Mouse (Mus musculus): ENCODE measurements around the gene Tmem132d. TPM values are rescaled to one million over a fixed set of nuclear protein-coding genes. Genes with fewer than 3 reads are reported as not detected.

Gene Tmem132d
- polyA plus RNA-seq, 1 experiment: not detected

DNA sequence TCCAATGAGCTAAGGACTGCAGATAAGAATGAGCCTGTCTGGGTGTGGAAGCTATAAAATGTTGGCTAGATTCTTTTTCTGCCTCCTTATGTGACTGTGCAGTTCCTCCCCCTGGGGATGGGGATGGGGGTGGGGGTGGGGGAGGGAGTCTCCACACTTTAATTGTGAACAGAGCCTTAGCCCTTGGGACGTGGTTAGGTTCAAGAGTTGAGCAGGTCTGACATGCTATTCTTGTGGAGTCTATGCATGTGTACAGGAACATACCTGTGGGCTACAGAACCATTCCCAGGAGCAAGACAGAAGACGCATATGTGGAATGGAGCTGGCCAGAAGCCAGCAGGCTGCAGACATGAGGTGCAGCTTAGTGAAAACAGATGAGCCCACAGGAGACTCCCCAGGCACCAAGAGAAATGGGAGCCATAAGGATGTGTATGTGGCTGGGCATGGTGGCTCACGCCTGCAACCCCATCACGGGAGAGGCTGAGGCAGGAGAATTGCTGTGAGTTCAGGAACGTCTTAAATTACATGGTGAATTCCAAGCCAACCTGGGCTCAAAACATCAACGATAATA is 240.3 kb downstream of the Tmem132d start:
- Histone ChIP-seq H3K27ac (ENCODE audit: insufficient read depth, low read depth, low read length) (no peak overlapping the region), H3K4me3 (ENCODE audit: insufficient read depth, low read length) (no peak overlapping the region), H3K4me1 (ENCODE audit: control insufficient read depth, insufficient read depth, low read length) (no peaks in the 10 kb centered on the region)
- TF ChIP-seq POLR2A (IDR thresholded peaks at IDR 0.05; ENCODE audit: borderline replicate concordance, low read depth, low read length): no peak
- no peak for TF ChIP-seq CTCF (IDR thresholded peaks at IDR 0.05; ENCODE audit: low read depth, low read length)

DNA sequence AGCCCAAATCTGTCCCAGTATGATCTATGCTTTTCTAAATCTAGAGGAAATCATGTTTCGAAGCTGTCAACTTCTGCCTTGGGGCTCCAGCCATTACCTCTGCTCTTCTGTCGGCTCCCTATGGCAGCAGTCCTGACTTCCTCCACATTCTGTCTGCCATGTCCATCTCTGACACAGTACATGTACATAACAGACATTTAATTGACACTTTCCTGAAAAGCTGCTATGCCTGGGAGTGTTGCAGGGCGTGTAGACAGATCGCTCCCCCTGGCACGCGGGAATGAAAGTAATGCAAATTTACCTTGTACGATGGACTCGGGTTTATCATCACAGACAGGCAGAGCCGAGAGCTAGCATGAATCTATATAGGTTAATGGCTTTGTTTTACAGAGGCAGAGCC is 241.2 kb downstream of the Tmem132d start:
- TF ChIP-seq CTCF (IDR thresholded peaks at IDR 0.05; ENCODE audit: low read depth, low read length) (no peak), POLR2A (IDR thresholded peaks at IDR 0.05; ENCODE audit: borderline replicate concordance, low read depth, low read length) (no peak)
- Histone ChIP-seq H3K4me1 (ENCODE audit: control insufficient read depth, insufficient read depth, low read length) (no peaks in the 10 kb centered on the region), H3K4me3 (ENCODE audit: insufficient read depth, low read length) (no peak overlapping the region), H3K27ac (ENCODE audit: insufficient read depth, low read depth, low read length) (no peak overlapping the region)

DNA sequence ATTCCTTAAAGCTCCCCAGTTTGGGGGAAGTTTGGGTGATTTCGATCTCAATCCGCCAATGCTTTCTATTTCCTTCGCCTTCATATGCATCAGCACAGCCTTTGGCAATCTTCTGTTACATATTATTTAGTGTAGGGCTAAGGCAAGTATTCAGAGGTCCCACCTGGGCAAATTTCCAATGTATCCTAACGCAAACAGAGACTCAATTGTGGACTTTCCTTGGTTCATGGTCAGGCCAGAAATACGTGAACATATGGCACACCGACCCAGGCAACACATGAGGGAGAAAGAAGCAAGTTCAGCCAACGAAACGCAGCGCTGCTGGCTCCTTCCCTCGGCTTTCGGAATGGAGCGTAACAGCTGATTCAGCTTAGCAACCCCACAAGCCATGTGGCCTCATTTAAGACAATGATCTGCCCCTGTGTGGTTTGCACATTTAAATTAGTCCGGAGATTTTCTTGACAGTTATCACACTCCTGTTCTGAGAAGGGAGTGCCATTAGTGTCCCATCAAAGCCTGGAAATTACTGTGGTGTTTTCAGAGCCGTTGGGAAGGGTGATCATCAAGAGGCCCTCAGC is 242.5 kb downstream of the Tmem132d start:
- Histone ChIP-seq H3K27ac (ENCODE audit: insufficient read depth, low read depth, low read length) (no peak overlapping the region), H3K4me1 (ENCODE audit: control insufficient read depth, insufficient read depth, low read length) (no peaks in the 10 kb centered on the region), H3K4me3 (ENCODE audit: insufficient read depth, low read length) (no peak overlapping the region)
- no peak for TF ChIP-seq POLR2A (IDR thresholded peaks at IDR 0.05; ENCODE audit: borderline replicate concordance, low read depth, low read length)

DNA sequence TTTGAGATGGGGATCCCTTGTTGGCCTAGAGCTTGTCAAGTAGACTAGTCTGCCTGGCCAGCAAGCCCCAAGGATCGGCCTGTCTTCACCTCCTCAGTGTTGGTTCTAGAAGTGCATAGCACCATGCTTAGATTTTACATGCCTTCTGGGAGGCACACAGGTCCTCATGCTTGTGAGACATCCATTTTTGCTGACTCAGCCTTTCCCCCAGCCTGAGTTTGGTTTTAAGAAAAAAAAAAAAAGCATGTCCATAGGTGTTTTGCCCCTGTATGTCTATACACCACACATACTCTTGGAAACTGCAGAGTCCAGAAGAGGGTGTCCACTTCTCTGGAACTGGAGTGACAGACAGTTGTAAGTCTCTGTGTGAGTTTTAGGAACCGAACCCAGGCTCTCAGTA is 256.6 kb downstream of the Tmem132d start:
- H3K4me3 ChIP-seq (ENCODE audit: insufficient read depth, low read length): no peak overlapping the region
- TF ChIP-seq CTCF (IDR thresholded peaks at IDR 0.05; ENCODE audit: low read depth, low read length): no peak
- TF ChIP-seq POLR2A (IDR thresholded peaks at IDR 0.05; ENCODE audit: borderline replicate concordance, low read depth, low read length): no peak
- no peaks in the 10 kb centered on the region for H3K4me1 ChIP-seq (ENCODE audit: control insufficient read depth, insufficient read depth, low read length)
- no peak overlapping the region for H3K27ac ChIP-seq (ENCODE audit: insufficient read depth, low read depth, low read length)

DNA sequence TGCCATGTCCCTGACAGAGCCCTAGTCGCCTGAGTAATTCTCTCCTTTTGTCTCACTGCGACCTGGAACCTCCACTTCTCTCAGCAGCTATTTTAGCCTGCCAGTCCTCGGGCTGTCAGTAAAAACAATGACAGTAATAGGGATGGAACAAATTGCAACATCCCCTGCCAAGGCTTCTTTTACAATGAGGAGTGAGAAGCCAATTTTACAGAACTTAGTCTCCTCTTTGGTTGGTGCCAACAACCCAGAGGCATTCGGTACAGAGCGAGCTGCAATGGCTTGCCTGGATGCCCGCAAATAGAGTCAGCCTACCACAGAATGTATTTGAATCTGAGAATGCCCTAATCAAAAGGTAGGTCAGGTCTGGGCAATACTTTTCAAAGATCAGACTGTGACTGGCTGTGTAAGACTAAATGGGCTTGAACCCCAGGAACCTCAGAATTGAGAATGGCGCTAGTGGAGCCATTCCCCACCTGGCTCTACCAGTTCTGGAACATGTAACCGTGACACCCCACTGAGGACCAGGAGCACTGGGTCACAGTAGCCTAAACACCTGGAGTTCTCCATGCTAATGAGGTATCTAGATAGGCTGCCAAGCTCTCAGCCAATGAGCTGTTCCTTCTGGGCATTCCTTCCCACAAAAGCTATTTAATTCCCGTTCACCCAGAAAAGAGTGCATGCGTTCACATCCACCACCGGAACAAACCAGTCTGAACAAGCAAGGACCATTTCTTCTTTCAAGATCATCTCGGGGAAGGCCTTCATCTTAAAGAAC is 273.8 kb downstream of the Tmem132d start:
- Histone ChIP-seq H3K4me3 (ENCODE audit: insufficient read depth, low read length) (no peak overlapping the region), H3K4me1 (ENCODE audit: control insufficient read depth, insufficient read depth, low read length) (no peaks in the 10 kb centered on the region), H3K27ac (ENCODE audit: insufficient read depth, low read depth, low read length) (no peak overlapping the region)
- TF ChIP-seq CTCF (IDR thresholded peaks at IDR 0.05; ENCODE audit: low read depth, low read length): no peak
- TF ChIP-seq POLR2A (IDR thresholded peaks at IDR 0.05; ENCODE audit: borderline replicate concordance, low read depth, low read length): no peak

DNA sequence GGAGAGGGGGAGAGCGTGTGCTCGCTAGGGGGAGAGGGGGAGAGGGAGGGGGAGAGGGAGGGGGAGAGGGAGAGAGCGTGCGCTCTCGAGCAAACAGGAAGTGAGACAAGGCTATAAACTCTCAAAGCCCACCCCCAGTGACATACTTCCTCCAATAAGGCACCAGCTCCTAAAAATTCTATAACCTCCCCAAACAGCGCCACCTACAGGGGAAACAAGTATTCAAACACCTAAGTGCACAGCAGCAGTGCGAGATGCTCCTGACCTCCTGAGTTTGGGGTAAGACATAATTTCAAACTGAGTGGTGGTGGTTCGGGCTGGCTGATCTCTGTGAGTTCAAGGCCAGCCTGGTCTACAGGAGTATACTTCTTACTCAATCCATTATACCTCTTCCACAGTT is 281.4 kb downstream of the Tmem132d start:
- Histone ChIP-seq H3K4me3 (ENCODE audit: insufficient read depth, low read length) (no peak overlapping the region), H3K4me1 (ENCODE audit: control insufficient read depth, insufficient read depth, low read length) (no peaks in the 10 kb centered on the region), H3K27ac (ENCODE audit: insufficient read depth, low read depth, low read length) (no peak overlapping the region)
- no peak for TF ChIP-seq CTCF (IDR thresholded peaks at IDR 0.05; ENCODE audit: low read depth, low read length)
- TF ChIP-seq POLR2A (IDR thresholded peaks at IDR 0.05; ENCODE audit: borderline replicate concordance, low read depth, low read length): no peak

DNA sequence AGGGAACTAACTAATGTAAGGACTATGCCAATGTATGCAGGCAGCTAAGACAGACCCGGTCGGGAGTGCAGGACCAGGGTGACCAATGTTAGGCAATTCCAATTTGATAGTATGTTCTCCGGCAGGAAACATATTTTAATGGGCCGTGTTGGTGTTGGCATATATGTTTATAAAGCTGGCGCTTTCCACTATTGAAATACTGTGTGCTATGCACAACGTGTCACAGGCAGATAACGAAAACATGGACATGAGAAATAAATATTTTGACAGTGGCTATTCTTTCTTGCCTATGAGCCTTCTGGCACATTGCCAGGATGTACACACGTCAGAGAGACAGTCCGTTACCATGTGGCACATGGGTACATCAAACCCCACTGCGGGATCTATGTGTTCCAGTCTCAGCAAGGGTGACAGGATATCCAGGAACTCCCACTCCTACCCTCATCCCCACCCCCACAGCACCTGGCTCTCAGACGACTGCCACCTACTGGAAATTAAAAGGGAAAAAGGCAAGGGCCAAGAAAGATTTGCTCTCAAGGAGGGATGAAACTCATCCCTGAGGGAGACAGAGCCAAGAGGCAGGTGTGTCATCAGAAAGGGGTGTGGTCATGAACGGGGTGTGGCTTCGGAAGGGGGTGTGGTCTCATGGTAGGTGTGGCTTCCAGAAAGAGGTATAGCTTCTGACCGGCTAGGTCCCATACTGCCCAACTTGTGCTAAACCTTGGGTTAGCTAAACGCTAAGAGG is 285.8 kb downstream of the Tmem132d start:
- no peak for TF ChIP-seq POLR2A (IDR thresholded peaks at IDR 0.05; ENCODE audit: borderline replicate concordance, low read depth, low read length)
- TF ChIP-seq CTCF (IDR thresholded peaks at IDR 0.05; ENCODE audit: low read depth, low read length): no peak
- Histone ChIP-seq H3K4me3 (ENCODE audit: insufficient read depth, low read length) (no peak overlapping the region), H3K27ac (ENCODE audit: insufficient read depth, low read depth, low read length) (no peak overlapping the region), H3K4me1 (ENCODE audit: control insufficient read depth, insufficient read depth, low read length) (no peaks in the 10 kb centered on the region)

DNA sequence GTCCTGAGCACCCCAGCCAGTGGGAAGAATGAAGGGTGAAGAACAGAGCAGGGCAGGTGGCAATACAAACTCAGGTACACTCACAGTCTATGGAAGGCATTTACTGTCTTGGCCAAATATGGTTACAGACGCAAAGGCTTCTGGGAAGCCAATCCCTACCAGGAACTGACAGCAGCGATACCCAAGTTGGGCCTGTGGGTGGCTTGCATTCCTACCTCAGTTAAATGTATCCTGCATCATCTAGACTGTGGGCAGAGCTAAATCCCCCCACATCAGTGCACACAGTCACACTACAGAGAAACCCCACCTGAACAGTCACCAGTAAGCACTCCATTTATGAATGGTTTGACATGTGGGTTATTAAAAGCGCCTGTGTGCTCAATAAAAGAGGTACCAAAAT is 288.1 kb downstream of the Tmem132d start:
- Histone ChIP-seq H3K27ac (ENCODE audit: insufficient read depth, low read depth, low read length) (no peak overlapping the region), H3K4me1 (ENCODE audit: control insufficient read depth, insufficient read depth, low read length) (no peaks in the 10 kb centered on the region), H3K4me3 (ENCODE audit: insufficient read depth, low read length) (no peak overlapping the region)
- TF ChIP-seq CTCF (IDR thresholded peaks at IDR 0.05; ENCODE audit: low read depth, low read length): no peak

DNA sequence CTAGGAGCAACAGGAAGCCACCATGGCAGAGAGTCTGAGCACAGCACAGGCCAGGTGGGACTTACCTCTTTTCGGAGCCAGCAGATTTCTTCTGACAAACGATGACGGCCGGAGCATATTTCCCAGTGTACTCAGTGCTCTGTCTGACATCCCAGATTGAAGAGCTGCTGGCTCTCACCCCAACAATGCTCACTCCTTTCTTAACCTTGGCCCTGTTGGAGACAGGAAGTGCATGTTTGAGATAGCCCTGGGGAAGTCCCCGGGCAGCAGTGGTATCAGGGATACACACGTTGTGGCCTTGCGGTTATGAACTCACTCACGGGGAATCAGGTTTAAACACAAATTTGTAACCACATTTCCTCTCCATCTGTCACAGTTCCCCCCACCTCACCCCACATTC is 296.1 kb downstream of the Tmem132d start:
- Histone ChIP-seq H3K4me1 (ENCODE audit: control insufficient read depth, insufficient read depth, low read length) (no peaks in the 10 kb centered on the region), H3K27ac (ENCODE audit: insufficient read depth, low read depth, low read length) (no peak overlapping the region), H3K4me3 (ENCODE audit: insufficient read depth, low read length) (no peak overlapping the region)
- TF ChIP-seq POLR2A (IDR thresholded peaks at IDR 0.05; ENCODE audit: borderline replicate concordance, low read depth, low read length) (no peak), CTCF (IDR thresholded peaks at IDR 0.05; ENCODE audit: low read depth, low read length) (no peak)

DNA sequence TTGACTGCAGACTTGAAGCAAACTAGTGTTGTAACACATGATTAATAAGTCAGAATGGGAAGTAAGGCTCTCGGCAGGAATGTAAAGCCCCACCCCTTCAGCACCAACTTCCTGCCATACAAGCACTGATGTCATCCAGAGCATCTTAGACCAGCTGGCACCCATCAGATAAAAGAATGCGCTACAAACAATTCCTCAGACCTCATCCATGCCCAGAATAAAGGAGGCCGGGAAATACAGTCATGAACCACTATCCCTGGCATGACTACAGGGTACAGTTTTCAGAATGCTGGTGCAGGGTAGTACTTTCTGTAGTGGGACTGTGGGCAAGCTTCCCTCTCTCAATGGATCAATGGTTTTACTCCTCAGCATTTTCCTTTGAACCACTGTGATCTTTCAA is 310.2 kb downstream of the Tmem132d start:
- no peak overlapping the region for H3K4me3 ChIP-seq (ENCODE audit: insufficient read depth, low read length)
- TF ChIP-seq CTCF (IDR thresholded peaks at IDR 0.05; ENCODE audit: low read depth, low read length): no peak
- no peak for TF ChIP-seq POLR2A (IDR thresholded peaks at IDR 0.05; ENCODE audit: borderline replicate concordance, low read depth, low read length)
- no peak overlapping the region for H3K27ac ChIP-seq (ENCODE audit: insufficient read depth, low read depth, low read length)
- no peaks in the 10 kb centered on the region for H3K4me1 ChIP-seq (ENCODE audit: control insufficient read depth, insufficient read depth, low read length)

Measured in bone marrow macrophage, adult 2 months (primary cell).